ENCODE assay signal across 29 mouse cellular contexts in the genomic region with DNA sequence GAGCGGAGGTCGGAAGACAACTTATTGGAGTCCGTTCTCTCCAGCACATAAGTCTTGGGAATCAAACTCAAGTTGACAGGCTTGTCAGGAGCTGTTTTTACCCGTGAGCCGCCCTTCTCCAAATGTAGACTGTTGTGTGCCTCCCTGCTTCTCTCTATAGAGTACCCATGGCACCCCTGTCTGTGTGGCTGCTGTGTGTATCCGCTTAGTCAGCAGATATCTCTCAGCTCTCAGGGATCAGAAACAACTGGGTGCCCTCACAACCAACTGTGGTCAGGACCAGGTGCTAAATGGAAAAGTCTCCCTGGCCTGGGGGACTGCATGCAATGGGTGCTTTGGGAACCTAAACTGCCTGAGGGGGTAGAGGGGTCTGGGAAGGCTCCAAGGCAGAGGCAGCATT.
"Had no signal": no experiment of that assay in that cellular context is flagged by ENCODE, and none has a peak within 500 bp of the region (broad histone marks: within the 10 kb centered on the region; RNA-seq: fewer than 3 reads in every experiment).

No protein-coding gene starts in this region.

- DNase-seq: left cerebral cortex, postnatal 4 days; liver; liver, embryonic 13.5 days; liver, postnatal 0 days; lung, adult 18-20 months; lung, adult 2 months; lung, embryonic 14.5 days; lung, postnatal 10 days; lung, postnatal 14 days; lung, postnatal 36 days; lung, postnatal 4 days; midbrain, embryonic 14.5 days had no signal

- H3K9ac ChIP-seq: limb, embryonic 12.5 days; limb, embryonic 13.5 days; limb, embryonic 15.5 days; liver, embryonic 13.5 days; liver, embryonic 14.5 days; liver, embryonic 15.5 days; liver, postnatal 0 days; lung, embryonic 14.5 days; lung, embryonic 15.5 days; midbrain, embryonic 12.5 days; midbrain, embryonic 13.5 days; midbrain, embryonic 15.5 days had no signal

- H3K27me3 ChIP-seq: limb, embryonic 12.5 days; limb, embryonic 13.5 days; limb, embryonic 15.5 days; liver, embryonic 12.5 days; liver, embryonic 13.5 days; liver, embryonic 15.5 days; lung, embryonic 15.5 days; megakaryocyte, embryonic 14.5 days; midbrain, embryonic 12.5 days; midbrain, embryonic 13.5 days; midbrain, embryonic 15.5 days had no signal

- H3K4me3 ChIP-seq: limb, embryonic 10.5 days; limb, embryonic 12.5 days; limb, embryonic 13.5 days; limb, embryonic 15.5 days; liver, embryonic 12.5 days; liver, embryonic 13.5 days; liver, embryonic 15.5 days; lung, embryonic 15.5 days; megakaryocyte, embryonic 14.5 days; midbrain, embryonic 10.5 days; midbrain, embryonic 12.5 days; midbrain, embryonic 13.5 days; midbrain, embryonic 15.5 days; myocyte had no signal

- H3K4me2 ChIP-seq: limb, embryonic 12.5 days; limb, embryonic 13.5 days; limb, embryonic 15.5 days; liver, embryonic 11.5 days; liver, embryonic 12.5 days; liver, embryonic 13.5 days; liver, embryonic 15.5 days; lung, embryonic 14.5 days; lung, embryonic 15.5 days; midbrain, embryonic 11.5 days; midbrain, embryonic 12.5 days; midbrain, embryonic 13.5 days; midbrain, embryonic 15.5 days had no signal

- H3K9me3 ChIP-seq: limb, embryonic 10.5 days; limb, embryonic 12.5 days; limb, embryonic 13.5 days; limb, embryonic 15.5 days; liver, embryonic 12.5 days; liver, embryonic 13.5 days; liver, embryonic 15.5 days; lung, embryonic 15.5 days; megakaryocyte, embryonic 14.5 days; midbrain, embryonic 10.5 days; midbrain, embryonic 12.5 days; midbrain, embryonic 13.5 days; midbrain, embryonic 15.5 days had no signal

- H3K27ac ChIP-seq: limb, embryonic 10.5 days; limb, embryonic 12.5 days; limb, embryonic 13.5 days; limb, embryonic 15.5 days; liver, embryonic 12.5 days; liver, embryonic 13.5 days; liver, embryonic 14.5 days; liver, embryonic 15.5 days; lung, embryonic 15.5 days; macrophage; midbrain, embryonic 10.5 days; midbrain, embryonic 12.5 days; midbrain, embryonic 13.5 days; midbrain, embryonic 15.5 days had no signal

- H3K4me1 ChIP-seq: limb, embryonic 10.5 days; limb, embryonic 12.5 days; limb, embryonic 13.5 days; limb, embryonic 15.5 days; lung, embryonic 15.5 days; midbrain, embryonic 10.5 days; midbrain, embryonic 12.5 days; midbrain, embryonic 13.5 days; midbrain, embryonic 15.5 days had no signal

- H3K36me3 ChIP-seq: midbrain, embryonic 15.5 days had no signal
